Mouse (Mus musculus): ENCODE results near the gene Atxn2.

DNA sequence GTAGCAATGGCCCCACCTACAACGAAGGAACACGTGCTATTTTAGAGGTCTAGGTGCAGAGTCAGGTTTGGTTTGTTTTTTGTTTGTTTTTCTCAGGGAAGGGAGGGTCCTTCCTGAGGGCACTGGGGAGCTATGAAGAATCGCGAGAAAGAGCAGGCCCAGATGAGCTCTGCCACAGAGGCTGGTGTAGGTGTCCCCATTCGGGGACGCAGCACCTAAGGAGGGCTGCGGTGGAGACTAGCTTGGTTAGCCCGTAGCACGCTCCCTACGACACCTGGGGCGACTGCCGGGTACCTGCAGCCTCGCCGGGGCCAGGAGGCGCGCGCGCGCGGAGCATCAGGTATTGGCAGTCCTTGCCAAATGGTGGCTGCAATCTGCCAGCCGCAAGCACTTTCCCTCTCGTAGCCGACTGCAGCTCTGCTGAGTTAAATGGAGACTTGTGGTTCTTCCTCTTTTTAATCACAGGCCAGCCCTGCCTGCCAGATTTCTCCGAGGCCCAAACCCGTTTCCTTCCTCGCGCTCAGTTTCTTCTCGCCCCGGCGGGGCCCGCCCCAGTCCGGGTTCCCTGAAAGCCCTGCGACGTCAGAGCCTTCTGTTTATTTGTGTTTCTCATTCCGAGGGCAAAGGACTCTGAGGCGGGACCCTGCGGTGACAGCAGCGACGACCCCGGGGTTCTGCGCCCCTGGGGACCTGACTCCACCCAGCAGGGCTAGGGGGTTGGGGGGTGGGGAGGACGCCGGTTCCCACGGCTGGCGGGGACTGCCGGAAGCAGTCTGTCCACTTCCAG is 127.4 kb downstream of the Atxn2 start:
- TF ChIP-seq CTCF (IDR thresholded peaks at IDR 0.05): no peak
- peak; percentile 84 for TF ChIP-seq EP300 (IDR thresholded peaks at IDR 0.05)
